Mouse (Mus musculus): ENCODE results near the gene Grik3. TPM values are rescaled to one million over a fixed set of nuclear protein-coding genes. Genes with fewer than 3 reads are reported as not detected.

Grik3 gene
- polyA plus RNA-seq, 1 experiment from 2014 or later, result 7.9 TPM

DNA sequence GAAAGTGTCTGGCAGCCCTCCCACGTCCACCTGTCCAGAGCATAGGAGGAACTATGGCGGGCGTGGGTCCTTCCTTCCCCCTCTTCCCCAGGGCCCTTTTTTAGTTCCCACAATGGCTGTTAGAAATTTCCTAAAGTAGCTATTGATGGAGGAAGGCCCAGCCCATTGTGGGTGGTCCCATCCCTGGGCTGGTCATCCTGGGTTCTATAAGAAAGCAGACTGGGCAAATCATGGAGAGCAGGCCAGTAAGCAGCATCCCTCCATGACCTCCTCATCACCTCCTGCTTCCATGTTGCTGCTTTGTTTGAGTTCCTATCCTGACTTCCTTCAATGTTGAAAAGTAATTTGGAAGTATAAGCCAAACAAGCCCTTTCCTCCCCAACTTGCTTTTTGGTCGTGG, 269.8 kb downstream of the Grik3 start:
- no peaks in the 10 kb centered on the region for H3K36me3 ChIP-seq
- ATAC-seq (replicated peaks), result no peak
- H3K9me3 ChIP-seq, result no peaks in the 10 kb centered on the region
- no peaks in the 10 kb centered on the region for H3K27me3 ChIP-seq
- no peaks in the 10 kb centered on the region for H3K4me1 ChIP-seq
- H3K4me2 ChIP-seq (replicated peaks), result no peak overlapping the region
- H3K4me3 ChIP-seq, result no peak overlapping the region
- 86% methylated on average over 4 of the region's 4 CpGs for WGBS
- H3K9ac ChIP-seq (replicated peaks), result no peak overlapping the region
- H3K27ac ChIP-seq (replicated peaks), result no peak overlapping the region

DNA sequence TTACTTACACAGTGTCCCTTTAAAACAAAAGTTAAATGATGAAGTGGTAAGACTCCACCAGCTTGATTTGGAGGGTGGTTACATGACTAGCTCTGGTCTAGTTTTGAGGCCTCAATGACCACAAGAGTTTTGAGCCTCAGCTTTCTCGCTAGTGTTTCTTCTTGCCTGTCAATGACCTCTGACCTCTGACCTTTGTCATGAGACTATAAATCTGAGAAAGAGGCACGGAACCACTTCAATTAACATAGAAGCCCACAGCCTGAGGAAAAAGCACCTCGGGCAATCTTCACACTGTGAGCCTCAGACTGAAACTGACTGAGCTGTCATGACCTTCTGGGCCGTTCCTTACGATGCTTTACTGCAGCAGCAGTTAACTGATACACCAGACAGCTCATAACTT, 272.6 kb downstream of the Grik3 start:
- H3K4me1 ChIP-seq, result no peaks in the 10 kb centered on the region
- H3K9me3 ChIP-seq, result no peaks in the 10 kb centered on the region
- no peak overlapping the region for H3K4me3 ChIP-seq
- H3K9ac ChIP-seq (replicated peaks), result no peak overlapping the region
- H3K36me3 ChIP-seq, result no peaks in the 10 kb centered on the region
- H3K27ac ChIP-seq (replicated peaks), result no peak overlapping the region
- WGBS, result 54% methylated on average over 5 of the region's 5 CpGs
- ATAC-seq (replicated peaks), result no peak
- no peaks in the 10 kb centered on the region for H3K27me3 ChIP-seq
- H3K4me2 ChIP-seq (replicated peaks), result no peak overlapping the region

Small RNA genes lying within 50 kb of the gene (microRNA-seq; reads per million reads assigned to microRNA genes)
- gene Mir692-2, result not detected

Data from forebrain, embryonic 15.5 days (tissue).